Mouse (Mus musculus) neural tube, embryonic 15.5 days (tissue): ENCODE measurements around the gene Ugt1a9. TPM values are rescaled to one million over a fixed set of nuclear protein-coding genes. Genes with fewer than 3 reads are reported as not detected.

Source experiments
- ATAC-seq: fragments of 200-750 bp; cut with Nextera tagmentation; 2 replicates; pipeline ENCODE4 v1.8.0; 2017; ENCODE audit warnings: mild to moderate bottlenecking, moderate TSS enrichment, moderate library complexity; ENCODE audit not compliant: low FRiP score
- H3K27ac ChIP-seq: fragments of 300-500 bp; sonication (generic); replicated peaks from 2 replicates; pipeline ENCODE4 v1.5.1; 2015; ENCODE audit warnings: mild to moderate bottlenecking, inconsistent platforms
- H3K27me3 ChIP-seq: fragments of 300-500 bp; sonication (generic); replicated peaks from 2 replicates; pipeline ENCODE4 v1.6.1; 2015; ENCODE audit warnings: inconsistent platforms
- H3K36me3 ChIP-seq: fragments of 300-500 bp; sonication (generic); 2 replicates; pipeline ENCODE4 v1.6.1; 2015; ENCODE audit warnings: inconsistent platforms
- H3K4me1 ChIP-seq: fragments of 300-500 bp; sonication (generic); 2 replicates; pipeline ENCODE4 v1.6.1; 2015; ENCODE audit warnings: inconsistent platforms
- H3K4me2 ChIP-seq: fragments of 300-500 bp; sonication (generic); 2 replicates; pipeline ENCODE4 v1.6.1; 2015; ENCODE audit warnings: inconsistent platforms, mild to moderate bottlenecking, moderate library complexity
- H3K4me3 ChIP-seq: fragments of 300-500 bp; sonication (generic); replicated peaks from 2 replicates; pipeline ENCODE4 v1.5.1; 2015; ENCODE audit warnings: mild to moderate bottlenecking, inconsistent platforms
- H3K9ac ChIP-seq: fragments of 300-500 bp; sonication (generic); replicated peaks from 2 replicates; pipeline ENCODE4 v1.6.1; 2015; ENCODE audit warnings: mild to moderate bottlenecking, inconsistent platforms
- H3K9me3 ChIP-seq: fragments of 300-500 bp; sonication (generic); replicated peaks from 2 replicates; pipeline ENCODE4 v1.6.1; 2016; ENCODE audit warnings: inconsistent platforms
- WGBS: fragments of 180-500 bp; shearing (Covaris S2); methylation state at CpG from one replicate; pipeline ENCODE4 v1.1.7; 2015; ENCODE audit warnings: mixed read lengths; 5-methylcytosine and 5-hydroxymethylcytosine counted together
- polyA plus RNA-seq: library from polyadenylated mRNA; unstranded; fragments of >200 nt; fragmentation: Nextera tagmentation; extraction: Ambion mirVana; gene quantifications from 2 replicates; pipeline ENCODE4 v1.2.1, GENCODE M21; 2015

Gene Ugt1a9
- polyA plus RNA-seq, 1 experiment from 2014 or later: 0.12 TPM

- no peak overlapping the region for H3K4me2 ChIP-seq
- WGBS: 79% methylated on average over 4 of the region's 4 CpGs
- no peak overlapping the region for H3K9ac ChIP-seq
- H3K9me3 ChIP-seq: no peaks in the 10 kb centered on the region
- H3K36me3 ChIP-seq: peaks cover 97% of the 10 kb centered on the region
- H3K4me1 ChIP-seq: no peaks in the 10 kb centered on the region; the same call in 1 of the 2 replicates
- H3K27me3 ChIP-seq: no peaks in the 10 kb centered on the region
- no peak overlapping the region for H3K4me3 ChIP-seq
- no peak for ATAC-seq
- no peak overlapping the region for H3K27ac ChIP-seq
Measured at GRCm38 (mm10) chr1:88264869-88265240, 194.3 kb downstream of the Ugt1a9 start.

- no peak overlapping the region for H3K4me3 ChIP-seq
- ATAC-seq: no peak
- H3K36me3 ChIP-seq: peaks cover 89% of the 10 kb centered on the region
- no peaks in the 10 kb centered on the region for H3K27me3 ChIP-seq
- no peaks in the 10 kb centered on the region for H3K9me3 ChIP-seq
- no peak overlapping the region for H3K27ac ChIP-seq
- no peak overlapping the region for H3K4me2 ChIP-seq
- H3K4me1 ChIP-seq: no peaks in the 10 kb centered on the region; the same call in 1 of the 2 replicates
- H3K9ac ChIP-seq: no peak overlapping the region
- 89% methylated on average over 13 of the region's 13 CpGs for WGBS
Measured at GRCm38 (mm10) chr1:88266123-88266522, 195.5 kb downstream of the Ugt1a9 start.

GRCm38 (mm10) chr1:88267489-88267888 lies 196.9 kb downstream of the Ugt1a9 start:
- ATAC-seq: no peak

GRCm38 (mm10) chr1:88268070-88268469 lies 197.5 kb downstream of the Ugt1a9 start:
- no peak for ATAC-seq
- WGBS: 89% methylated on average over 6 of the region's 6 CpGs
- Histone ChIP-seq H3K4me1 (no peaks in the 10 kb centered on the region), H3K9me3 (no peaks in the 10 kb centered on the region), H3K36me3 (peaks cover 80% of the 10 kb centered on the region), H3K4me3 (no peak overlapping the region), H3K27ac (no peak overlapping the region), H3K9ac (no peak overlapping the region), H3K27me3 (no peaks in the 10 kb centered on the region), H3K4me2 (no peak overlapping the region)

More at GRCm38 (mm10) chr1:88267489-88267888, 196.9 kb downstream of the Ugt1a9 start:
- 96% methylated on average over 6 of the region's 6 CpGs for WGBS
- Histone ChIP-seq H3K4me1 (no peaks in the 10 kb centered on the region; the same call in 1 of the 2 replicates), H3K36me3 (peaks cover 81% of the 10 kb centered on the region), H3K9ac (no peak overlapping the region), H3K27ac (no peak overlapping the region), H3K27me3 (no peaks in the 10 kb centered on the region), H3K4me2 (no peak overlapping the region), H3K9me3 (no peaks in the 10 kb centered on the region), H3K4me3 (no peak overlapping the region)

Other genes with a start within 250 kb of the Ugt1a9 start
- 40.7 and 45.4 TPM in 2 replicates for gene Dgkd, start 217.5 kb upstream of the Ugt1a9 start, polyA plus RNA-seq
- gene Usp40, start 62.2 kb upstream of the Ugt1a9 start, polyA plus RNA-seq: 20.4 and 22.5 TPM in 2 replicates
- gene Ugt1a10, start 15.4 kb upstream of the Ugt1a9 start, polyA plus RNA-seq: not detected in 2 replicates
- gene Ugt1a8, start 17.0 kb downstream of the Ugt1a9 start, polyA plus RNA-seq: not detected in 2 replicates
- 1.5 and 3.7 TPM in 2 replicates for gene Ugt1a7c, start 24.3 kb downstream of the Ugt1a9 start, polyA plus RNA-seq
- 0.10 TPM in 1 of 2 replicates, not detected in the other for gene Ugt1a6b, start 32.5 kb downstream of the Ugt1a9 start, polyA plus RNA-seq
- gene Ugt1a6a, start 64.0 kb downstream of the Ugt1a9 start, polyA plus RNA-seq: 1.7 and 1.9 TPM in 2 replicates
- not detected in 2 replicates for gene Ugt1a5, start 95.2 kb downstream of the Ugt1a9 start, polyA plus RNA-seq
- gene Ugt1a2, start 129.8 kb downstream of the Ugt1a9 start, polyA plus RNA-seq: not detected in 2 replicates
- gene Dnajb3, start 135.0 kb downstream of the Ugt1a9 start, polyA plus RNA-seq: 11.9 and 13.7 TPM in 2 replicates
- 0.34 TPM in 1 of 2 replicates, not detected in the other for gene Ugt1a1, start 141.2 kb downstream of the Ugt1a9 start, polyA plus RNA-seq
- gene Mroh2a, start 156.2 kb downstream of the Ugt1a9 start, polyA plus RNA-seq: 0.41 and 0.69 TPM in 2 replicates
- 63.6 and 84.0 TPM in 2 replicates for gene Hjurp, start 206.8 kb downstream of the Ugt1a9 start, polyA plus RNA-seq
- gene Trpm8, start 206.9 kb downstream of the Ugt1a9 start, polyA plus RNA-seq: 0.11 and 0.14 TPM in 2 replicates